Mouse (Mus musculus) NIH3T3 (cell line): ENCODE measurements around the gene Armcx1.
"Not testable (repeated sequence)": the region's sequence is repeated elsewhere in the genome, so short reads cannot be mapped to it uniquely, and the experiment has no call there.

ENCODE experiments used
- DNase-seq: peaks from one replicate; pipeline ENCODE4 v3.0.0-alpha.2; 2012; ENCODE audit warnings: low read depth

The Armcx1 gene

DNA sequence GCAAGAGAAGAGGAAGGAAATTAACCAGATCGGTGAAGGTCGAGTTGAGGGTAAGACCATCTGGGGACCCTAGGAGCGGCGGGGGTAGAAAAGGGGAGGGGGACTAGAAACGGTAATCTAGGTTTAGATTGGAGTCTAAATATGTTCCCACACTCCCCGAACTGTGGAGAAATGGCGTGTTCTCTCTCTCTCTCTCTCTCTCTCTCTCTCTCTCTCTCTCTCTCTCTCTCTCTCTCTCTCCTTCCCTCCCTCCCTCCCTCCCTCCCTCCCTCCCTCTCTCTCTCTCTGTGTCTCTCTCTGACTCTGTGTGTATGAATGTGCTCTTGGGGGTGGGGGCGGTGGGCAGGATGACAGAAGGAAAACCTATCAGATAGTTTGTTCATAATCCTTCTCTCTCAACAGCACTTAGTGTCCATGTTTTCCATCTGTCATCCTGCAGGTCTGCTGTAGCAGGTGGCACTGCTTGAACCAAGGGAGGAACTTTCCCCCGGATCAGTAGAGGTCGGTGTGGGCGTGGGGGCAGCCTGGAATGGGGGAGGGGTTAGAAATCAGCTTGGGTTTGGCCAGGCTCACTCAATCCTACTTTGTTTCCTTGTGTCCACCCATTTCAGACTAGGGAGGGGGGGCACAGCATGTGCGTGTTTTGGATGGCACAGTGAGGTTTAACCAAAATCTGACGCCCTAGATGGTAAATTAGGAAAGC, 39.7 kb downstream of the Armcx1 start:
- DNase-seq: peak; percentile 47

DNA sequence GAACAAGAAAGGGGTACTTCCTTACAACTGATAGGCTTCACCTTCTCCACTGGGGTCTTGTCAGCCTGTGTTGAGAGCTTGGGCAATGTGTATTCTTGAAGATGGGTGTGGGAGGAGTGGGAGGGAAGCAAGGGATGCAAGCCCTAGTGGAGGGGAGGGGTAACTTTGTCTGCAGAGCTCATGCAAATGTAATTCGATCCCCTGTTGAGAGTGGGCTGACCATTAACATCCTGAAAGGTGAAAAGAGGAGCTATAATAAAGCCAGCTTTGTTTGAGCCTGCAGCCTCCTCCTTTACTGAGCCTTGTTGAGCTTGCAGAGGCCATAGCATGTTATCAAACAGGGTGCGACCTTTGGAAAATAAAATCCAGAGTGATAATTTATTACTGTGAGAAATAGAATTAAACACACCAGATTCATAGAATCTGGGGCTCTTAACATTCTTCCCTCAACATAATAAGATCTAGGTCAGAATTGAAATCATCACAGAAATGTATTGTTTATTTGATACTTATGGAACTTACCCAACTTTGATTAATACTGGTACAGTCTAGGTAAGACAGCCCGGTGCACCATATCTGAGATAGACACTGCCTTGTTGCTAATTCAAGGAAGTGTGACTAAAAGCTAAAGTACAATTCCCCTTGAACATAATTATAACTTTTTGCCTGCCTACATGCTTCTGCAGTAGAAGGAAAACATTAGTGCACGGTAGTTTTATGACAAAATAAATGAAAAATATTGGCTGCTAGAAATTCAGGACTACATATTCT, 45.9 kb downstream of the Armcx1 start:
- DNase-seq: not testable (repeated sequence)
